Mouse (Mus musculus) myocyte (in vitro differentiated cells): ENCODE results near the gene Wrap53. TPM values are rescaled to one million over a fixed set of nuclear protein-coding genes. Genes with fewer than 3 reads are reported as not detected.

ENCODE experiments used
- H3K27me3 ChIP-seq: one replicate; pipeline ENCODE4 v1.6.1; 2011; ENCODE audit not compliant: control insufficient read depth, insufficient read depth, insufficient read length
- H3K36me3 ChIP-seq: one replicate; pipeline ENCODE4 v1.6.1; 2011; ENCODE audit not compliant: control insufficient read depth, insufficient read depth
- H3K4me2 ChIP-seq: one replicate; pipeline ENCODE4 v1.6.1; 2011; ENCODE audit warnings: low read depth, control low read depth
- H3K4me3 ChIP-seq: one replicate; pipeline ENCODE4 v1.5.1; 2011; ENCODE audit warnings: mild to moderate bottlenecking, control low read depth, moderate library complexity
- H3K79me2 ChIP-seq: one replicate; pipeline ENCODE4 v1.6.1; 2011; ENCODE audit not compliant: control insufficient read depth, insufficient read depth
- H3ac ChIP-seq: one replicate; pipeline ENCODE4 v1.6.1; 2011; ENCODE audit not compliant: control insufficient read depth, insufficient read length
- CEBPB ChIP-seq: IDR thresholded peaks from 2 replicates; pipeline ENCODE4 v1.6.1; 2011; ENCODE audit warnings: mild to moderate bottlenecking, moderate library complexity; ENCODE audit not compliant: poor library complexity, insufficient read depth, severe bottlenecking
- E2F4 ChIP-seq: IDR thresholded peaks from one replicate; pipeline ENCODE4 v1.6.1; 2011; ENCODE audit warnings: mild to moderate bottlenecking, control low read depth, moderate library complexity; ENCODE audit not compliant: insufficient read depth
- MAX ChIP-seq: IDR thresholded peaks from one replicate; pipeline ENCODE4 v1.6.1; 2011; ENCODE audit warnings: low read depth, mild to moderate bottlenecking, control low read depth
- MYOD1 ChIP-seq, 3 experiments: IDR thresholded peaks; one replicate each; pipeline ENCODE4 v1.6.1; 2011; ENCODE audit warnings: control low read depth in 2 of 3, low read depth in 2 of 3, mild to moderate bottlenecking in 2 of 3, moderate library complexity in 1 of 3; ENCODE audit not compliant: insufficient read length in 2 of 3, control insufficient read depth in 1 of 3
- MYOG ChIP-seq, 3 experiments: IDR thresholded peaks; one replicate each; pipeline ENCODE4 v1.6.1; 2011; ENCODE audit warnings: control low read depth in 2 of 3, low read depth in 2 of 3, mild to moderate bottlenecking in 2 of 3; ENCODE audit not compliant: insufficient read length in 2 of 3, control insufficient read depth in 1 of 3, insufficient read depth in 1 of 3
- POLR2A ChIP-seq: IDR thresholded peaks from one replicate; pipeline ENCODE4 v1.6.1; 2011; ENCODE audit warnings: low read depth, mild to moderate bottlenecking, control low read depth, moderate library complexity; ENCODE audit not compliant: insufficient read length
- POLR2AphosphoS2 ChIP-seq: IDR thresholded peaks from one replicate; pipeline ENCODE4 v1.6.1; 2011; ENCODE audit warnings: low read depth, control low read depth; ENCODE audit not compliant: insufficient read length
- REST ChIP-seq: IDR thresholded peaks from one replicate; pipeline ENCODE4 v1.6.1; 2011; ENCODE audit warnings: mild to moderate bottlenecking, control low read depth, moderate library complexity; ENCODE audit not compliant: insufficient read depth, insufficient read length
- SRF ChIP-seq: IDR thresholded peaks from one replicate; pipeline ENCODE4 v1.6.1; 2011; ENCODE audit warnings: low read depth; ENCODE audit not compliant: control insufficient read depth, insufficient read length
- TCF12 ChIP-seq: IDR thresholded peaks from one replicate; pipeline ENCODE4 v1.6.1; 2011; ENCODE audit warnings: mild to moderate bottlenecking, control low read depth; ENCODE audit not compliant: poor library complexity, insufficient read depth, severe bottlenecking
- TCF3 ChIP-seq: IDR thresholded peaks from one replicate; pipeline ENCODE4 v1.6.1; 2011; ENCODE audit warnings: low read depth, control low read depth; ENCODE audit not compliant: insufficient read length
- USF1 ChIP-seq: IDR thresholded peaks from one replicate; pipeline ENCODE4 v1.6.1; 2011; ENCODE audit warnings: low read depth, mild to moderate bottlenecking, control low read depth, moderate library complexity
- polyA plus RNA-seq: library from polyadenylated mRNA; unstranded; fragments of >200 nt; fragmentation: generic; extraction: Trizol; gene quantifications from one replicate; pipeline ENCODE4 v1.2.1, GENCODE M21; 2012; ENCODE audit warnings: missing spikeins

Wrap53 gene
- polyA plus RNA-seq, 1 experiment: 9.1 TPM

DNA sequence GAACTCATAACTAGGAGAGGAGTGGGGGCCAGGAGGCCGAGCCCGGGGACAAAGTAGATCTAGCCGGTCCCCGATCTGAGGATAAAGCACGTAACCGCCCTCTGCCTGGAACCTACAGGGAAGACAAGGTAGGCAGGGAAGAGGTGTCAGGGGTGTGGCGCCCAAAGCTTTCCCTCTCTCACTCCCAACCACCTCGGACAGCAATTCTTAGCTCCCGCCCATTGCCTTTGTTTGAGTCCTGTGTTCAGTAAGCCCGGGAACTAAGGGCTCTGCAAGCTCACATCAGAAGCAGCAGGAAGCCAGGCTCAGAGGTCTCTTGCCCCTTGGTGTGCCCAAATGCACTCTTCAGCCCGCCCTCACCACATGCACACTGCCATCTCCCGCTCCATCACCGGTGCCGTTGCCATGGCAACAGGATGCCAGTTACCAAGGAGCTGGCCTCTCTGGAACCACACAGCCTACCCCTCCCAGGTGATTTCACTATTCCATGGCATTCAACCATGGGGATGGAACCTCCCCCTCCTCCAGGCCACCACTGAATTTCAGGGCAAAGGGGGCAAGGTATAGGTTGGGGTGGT, 22.6 kb downstream of the Wrap53 start:
- H3K79me2 ChIP-seq: no peaks in the 10 kb centered on the region
- H3ac ChIP-seq: no peak overlapping the region
- TF ChIP-seq TCF3: no peak
- no peak for TF ChIP-seq E2F4
- H3K36me3 ChIP-seq: peaks cover 7% of the 10 kb centered on the region
- no peak overlapping the region for H3K4me2 ChIP-seq
- no peaks in the 10 kb centered on the region for H3K27me3 ChIP-seq
- no peak overlapping the region for H3K4me3 ChIP-seq

DNA sequence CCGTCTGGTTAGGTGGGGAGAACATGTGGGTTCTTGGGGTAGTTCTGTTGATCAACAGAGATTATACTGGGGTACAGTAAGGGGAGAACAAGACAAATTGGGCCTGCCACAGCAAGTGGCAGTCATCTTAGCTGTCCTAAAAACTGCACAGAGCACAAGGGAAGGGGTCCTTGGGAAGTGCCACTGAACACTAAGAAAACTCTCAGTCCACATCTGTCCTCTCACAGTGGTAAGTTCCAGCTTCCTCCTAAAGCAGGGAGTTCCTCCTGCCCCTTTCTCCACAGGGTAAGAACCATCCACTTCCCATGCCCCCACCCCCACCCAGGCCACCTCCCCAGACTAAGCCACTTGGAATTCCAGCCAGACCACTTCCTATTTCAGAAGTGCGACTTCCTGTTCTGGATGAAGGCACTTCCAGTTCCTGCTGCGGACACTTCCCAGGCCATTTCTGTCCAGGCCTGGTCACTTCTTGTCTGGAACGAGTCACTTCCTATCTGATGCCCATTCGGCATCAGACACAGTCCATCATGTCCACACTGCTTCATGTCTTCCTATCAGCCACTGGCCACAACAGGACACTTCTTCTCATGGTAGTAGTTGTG, 25.4 kb downstream of the Wrap53 start:
- Histone ChIP-seq H3K4me3 (no peak overlapping the region), H3K79me2 (no peaks in the 10 kb centered on the region), H3ac (no peak overlapping the region), H3K4me2 (no peak overlapping the region), H3K36me3 (no peaks in the 10 kb centered on the region), H3K27me3 (no peaks in the 10 kb centered on the region)
- TF ChIP-seq E2F4: no peak
- TF ChIP-seq MYOG (IDR thresholded peaks at IDR 0.05; ENCODE audit: control insufficient read depth in 1 of 3, insufficient read depth in 1 of 3, insufficient read length in 2 of 3, low read depth in 2 of 3): no peak
- TF ChIP-seq SRF: no peak
- no peak for TF ChIP-seq POLR2AphosphoS2
- no peak for TF ChIP-seq MAX
- TF ChIP-seq CEBPB: no peak
- no peak for TF ChIP-seq MYOD1 (IDR thresholded peaks at IDR 0.05; ENCODE audit: control insufficient read depth in 1 of 3, insufficient read length in 2 of 3, low read depth in 2 of 3)
- no peak for TF ChIP-seq TCF3
- no peak for TF ChIP-seq REST
- no peak for TF ChIP-seq TCF12
- no peak for TF ChIP-seq USF1
- no peak for TF ChIP-seq POLR2A

- H3K27me3 ChIP-seq: no peaks in the 10 kb centered on the region
- no peak overlapping the region for H3K4me2 ChIP-seq
- TF ChIP-seq SRF (no peak), USF1 (no peak), POLR2AphosphoS2 (no peak), MYOG (IDR thresholded peaks at IDR 0.05; ENCODE audit: control insufficient read depth in 1 of 3, insufficient read depth in 1 of 3, insufficient read length in 2 of 3, low read depth in 2 of 3) (no peak), REST (no peak), E2F4 (no peak), TCF12 (no peak)
- H3K36me3 ChIP-seq: no peaks in the 10 kb centered on the region
- no peak overlapping the region for H3K4me3 ChIP-seq
- H3K79me2 ChIP-seq: no peaks in the 10 kb centered on the region
- H3ac ChIP-seq: no peak overlapping the region
Observed at GRCm38 (mm10) chr11:69553341-69553721, 26.7 kb downstream of the Wrap53 start.

DNA sequence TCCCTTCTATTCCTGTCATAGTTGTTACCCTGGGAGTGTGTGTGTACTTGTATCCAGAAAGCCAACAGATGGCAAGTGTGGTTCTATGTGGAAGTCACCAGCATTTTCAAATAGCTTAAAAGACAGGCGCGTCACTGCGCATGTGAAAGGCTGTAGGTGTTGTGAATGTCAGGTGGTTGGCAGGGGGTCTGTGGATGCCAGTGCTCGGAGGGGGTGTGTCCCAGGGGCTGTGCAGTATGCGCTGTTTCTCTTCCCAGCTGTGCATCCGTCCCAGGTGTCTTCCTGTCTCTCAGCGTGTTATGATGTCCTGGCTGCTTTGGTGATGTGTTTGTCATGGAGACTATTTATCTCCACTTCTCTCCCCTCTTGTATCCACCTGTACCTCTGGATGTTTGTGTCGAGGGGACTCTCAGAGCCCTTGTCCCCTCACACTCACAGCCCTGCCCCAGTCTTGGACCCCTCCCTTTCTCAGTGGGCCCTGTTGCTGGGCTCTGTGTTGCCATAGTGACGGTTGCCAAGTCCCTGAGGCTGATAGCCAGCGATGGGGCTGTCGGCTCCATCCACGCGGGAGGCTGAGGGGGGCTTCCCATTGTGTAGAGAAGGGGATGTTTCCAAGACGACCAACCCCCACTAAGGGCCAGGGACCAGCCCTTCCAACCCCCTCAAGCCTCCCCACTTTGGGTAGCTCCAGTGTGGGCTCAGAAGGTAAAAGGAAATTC, 27.3 kb downstream of the Wrap53 start:
- no peaks in the 10 kb centered on the region for H3K27me3 ChIP-seq
- H3K4me2 ChIP-seq: no peak overlapping the region
- H3ac ChIP-seq: no peak overlapping the region
- no peaks in the 10 kb centered on the region for H3K79me2 ChIP-seq
- no peaks in the 10 kb centered on the region for H3K36me3 ChIP-seq
- H3K4me3 ChIP-seq: no peak overlapping the region
- no peak for TF ChIP-seq USF1
- TF ChIP-seq CEBPB: no peak
- no peak for TF ChIP-seq E2F4
- TF ChIP-seq SRF: no peak
- no peak for TF ChIP-seq POLR2A
- TF ChIP-seq POLR2AphosphoS2: no peak
- TF ChIP-seq MYOG (IDR thresholded peaks at IDR 0.05; ENCODE audit: control insufficient read depth in 1 of 3, insufficient read depth in 1 of 3, insufficient read length in 2 of 3, low read depth in 2 of 3): no peak
- TF ChIP-seq TCF3: no peak
- TF ChIP-seq REST: no peak
- TF ChIP-seq TCF12: no peak
- TF ChIP-seq MYOD1 (IDR thresholded peaks at IDR 0.05; ENCODE audit: control insufficient read depth in 1 of 3, insufficient read length in 2 of 3, low read depth in 2 of 3): no peak
- no peak for TF ChIP-seq MAX

- TF ChIP-seq REST (no peak), POLR2A (no peak), CEBPB (no peak), MYOG (IDR thresholded peaks at IDR 0.05; ENCODE audit: control insufficient read depth in 1 of 3, insufficient read depth in 1 of 3, insufficient read length in 2 of 3, low read depth in 2 of 3) (no peak), TCF12 (no peak), SRF (no peak), TCF3 (no peak), MYOD1 (IDR thresholded peaks at IDR 0.05; ENCODE audit: control insufficient read depth in 1 of 3, insufficient read length in 2 of 3, low read depth in 2 of 3) (no peak), POLR2AphosphoS2 (no peak), MAX (no peak), E2F4 (no peak), USF1 (no peak)
- H3ac ChIP-seq: no peak overlapping the region
- no peak overlapping the region for H3K4me3 ChIP-seq
- H3K4me2 ChIP-seq: no peak overlapping the region
- H3K79me2 ChIP-seq: no peaks in the 10 kb centered on the region
- no peaks in the 10 kb centered on the region for H3K36me3 ChIP-seq
- no peaks in the 10 kb centered on the region for H3K27me3 ChIP-seq
Observed at GRCm38 (mm10) chr11:69551310-69551709, 28.7 kb downstream of the Wrap53 start.
